Mouse (Mus musculus): ENCODE measurements around the gene Ctnna2. TPM values are rescaled to one million over a fixed set of nuclear protein-coding genes. Genes with fewer than 3 reads are reported as not detected.

The Ctnna2 gene
- total RNA-seq, 2 experiments from 2014 or later, result 0.66 to 0.72 TPM

DNA sequence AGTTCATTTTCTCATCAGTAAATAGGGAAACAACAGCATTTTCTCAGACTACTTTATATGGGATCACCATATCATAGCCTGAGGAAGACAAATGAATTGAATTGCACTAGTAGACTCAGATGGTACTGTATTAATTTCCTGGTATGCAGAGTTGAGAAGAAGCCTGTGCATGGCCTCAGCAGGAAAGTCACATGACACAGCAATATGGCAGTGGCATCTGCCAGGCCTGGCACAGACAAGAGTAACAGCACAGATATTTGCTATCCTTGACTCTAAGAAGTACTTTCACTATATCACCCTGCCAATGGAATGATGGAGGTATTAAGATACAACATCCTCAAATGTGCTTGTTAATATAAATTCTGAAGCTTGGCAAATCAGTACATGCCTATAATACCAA, 553.8 kb downstream of the Ctnna2 start:
- DNase-seq, result no peak

DNA sequence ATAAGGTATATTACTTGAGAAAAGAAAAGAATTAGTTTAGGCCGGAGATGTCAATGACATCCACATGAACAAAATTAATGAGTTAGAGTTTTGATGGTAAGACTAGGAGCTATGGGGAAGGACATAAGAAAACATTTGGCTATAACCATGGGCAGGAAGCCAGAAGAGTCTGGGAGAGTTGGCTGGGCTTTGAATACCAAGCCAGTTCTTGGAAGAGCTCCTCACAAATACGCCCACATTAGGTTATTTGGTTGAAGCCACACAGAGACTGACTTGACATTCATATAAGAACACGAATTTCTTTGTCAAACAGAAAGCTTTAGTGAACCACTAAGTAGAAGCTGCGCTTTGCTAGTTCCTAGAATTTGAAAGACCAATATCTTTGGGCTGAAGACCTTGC, 554.7 kb downstream of the Ctnna2 start:
- DNase-seq, result no peak

DNA sequence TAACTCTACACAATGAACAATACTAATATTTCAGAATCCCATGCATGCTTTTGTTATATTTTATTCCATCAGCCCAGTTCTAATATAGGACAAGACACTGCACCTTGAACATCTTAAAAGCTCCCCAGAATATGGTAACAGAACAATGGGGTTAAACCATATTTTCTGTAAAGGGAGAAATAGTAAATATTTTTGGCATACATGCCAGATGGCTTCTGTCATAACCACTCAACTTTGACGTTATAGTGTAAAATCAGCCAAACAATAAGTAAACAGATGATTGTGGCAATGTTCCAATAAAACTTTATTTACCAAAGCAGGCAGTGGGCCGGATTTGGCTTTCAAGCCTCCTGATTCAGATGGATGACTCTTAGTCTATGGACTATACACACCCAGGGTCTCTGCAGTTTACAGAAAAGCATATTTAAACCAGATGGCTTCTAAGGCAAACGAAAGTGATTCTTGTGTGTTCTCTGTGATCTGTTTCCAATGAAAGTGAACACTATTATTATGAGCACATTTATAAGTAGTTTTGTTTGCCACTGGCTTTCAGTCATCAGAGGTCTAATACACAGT, 557.8 kb downstream of the Ctnna2 start:
- DNase-seq, result no peak

- no peak for DNase-seq
These were observed 562.5 kb downstream of the Ctnna2 start for GRCm38 (mm10) chr6:77416999-77417398.

GRCm38 (mm10) chr6:77413530-77413929, 566.0 kb downstream of the Ctnna2 start:
- no peak for DNase-seq

GRCm38 (mm10) chr6:77408481-77408880, 571.0 kb downstream of the Ctnna2 start:
- no peak for DNase-seq

DNA sequence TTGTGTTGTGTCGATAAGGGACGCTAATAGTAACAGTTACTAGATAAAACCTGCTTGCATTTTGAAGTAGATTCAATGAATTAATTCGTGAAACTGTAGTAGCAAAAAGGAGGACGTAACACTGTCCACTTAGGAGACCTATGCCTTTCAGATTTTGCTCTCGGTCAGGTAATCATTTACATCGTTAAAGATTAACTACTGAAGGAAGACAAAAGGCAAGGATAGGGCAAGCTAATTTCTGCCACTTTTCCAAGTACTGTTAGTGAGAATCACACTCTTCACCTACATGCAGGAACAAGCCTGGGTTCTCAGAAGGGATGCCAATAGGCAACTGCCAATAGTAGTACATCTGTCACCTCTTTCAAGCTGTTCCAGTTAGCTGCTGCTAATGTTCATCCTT, 578.7 kb downstream of the Ctnna2 start:
- no peak for DNase-seq

- no peak for DNase-seq
These were observed 587.8 kb downstream of the Ctnna2 start for GRCm38 (mm10) chr6:77391663-77392062.

- no peak for DNase-seq
These were observed 598.2 kb downstream of the Ctnna2 start for GRCm38 (mm10) chr6:77381309-77381708.

DNA sequence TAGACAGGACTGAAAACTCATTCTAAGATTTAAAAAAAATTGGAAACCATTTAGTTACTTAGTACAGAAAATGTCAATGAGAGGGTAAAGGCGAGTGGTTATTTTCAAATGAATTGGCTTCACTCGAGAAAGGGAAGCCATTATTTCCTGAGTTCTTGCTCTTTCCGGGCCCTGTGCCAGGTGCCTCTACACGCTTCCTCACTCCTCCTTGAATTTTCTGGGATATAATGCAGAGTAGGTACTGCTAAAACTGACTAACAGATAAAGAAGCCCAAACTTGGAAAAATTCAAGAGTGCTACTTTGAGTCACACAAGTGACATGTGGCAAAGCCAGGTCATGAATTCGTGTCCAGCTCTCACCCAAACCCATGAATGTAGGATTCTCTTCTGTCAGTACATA, 606.4 kb downstream of the Ctnna2 start:
- no peak for DNase-seq

DNA sequence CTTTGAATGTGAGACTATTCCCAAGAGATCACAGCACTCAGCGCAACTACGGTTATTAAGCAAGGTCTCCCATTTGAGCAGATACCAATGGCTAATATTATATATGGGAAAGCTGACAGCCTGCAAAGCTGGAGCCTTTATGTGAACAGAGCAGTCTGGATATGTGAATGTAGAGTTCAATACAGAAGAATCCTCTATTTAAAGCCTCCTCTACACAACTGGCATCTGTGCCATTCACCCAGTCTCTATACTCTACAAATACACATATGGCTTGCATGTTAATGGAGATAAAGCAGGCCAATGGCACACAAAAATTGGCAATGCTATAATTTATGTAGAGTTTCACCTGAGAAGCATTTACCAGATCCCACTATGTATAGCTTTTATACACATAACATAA, 608.4 kb downstream of the Ctnna2 start:
- no peak for DNase-seq

GRCm38 (mm10) chr6:77358471-77358837, 621.0 kb downstream of the Ctnna2 start:
- DNase-seq, result no peak

DNA sequence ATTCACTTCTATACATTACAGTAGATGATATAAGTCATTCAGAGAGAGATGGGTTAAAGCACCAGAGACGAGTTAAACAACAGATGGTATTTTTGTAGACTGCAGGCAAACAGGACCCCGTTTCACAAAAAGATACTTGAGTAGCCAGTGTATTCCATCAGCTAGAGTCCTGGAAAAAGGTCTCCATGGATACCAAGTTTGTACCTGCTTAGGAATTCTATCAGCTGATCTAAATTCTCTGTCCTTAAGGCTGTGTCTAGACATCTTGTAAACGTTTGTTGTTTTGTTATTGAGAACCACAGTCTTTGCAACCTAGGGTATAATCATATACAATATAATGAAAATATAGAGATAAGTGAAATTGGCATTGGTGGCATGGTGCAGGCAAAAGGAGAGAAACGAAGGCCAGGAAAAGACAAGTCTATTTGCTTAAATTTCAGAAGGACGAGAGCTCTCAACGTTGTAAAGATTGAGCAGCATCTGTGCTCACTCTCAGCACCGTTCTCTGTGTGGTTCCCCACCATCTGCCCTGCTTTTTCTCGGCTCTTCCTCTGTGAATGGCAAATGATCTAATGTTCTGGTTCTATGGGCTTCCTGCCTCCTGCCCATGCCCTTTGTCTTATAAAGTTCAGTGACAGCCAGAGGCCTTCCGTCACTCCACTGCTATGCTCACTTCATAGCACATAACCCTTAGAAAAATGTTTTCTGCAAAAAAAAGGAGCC, 621.6 kb downstream of the Ctnna2 start:
- DNase-seq, result no peak

GRCm38 (mm10) chr6:77354826-77355225, 624.7 kb downstream of the Ctnna2 start:
- DNase-seq, result no peak

GRCm38 (mm10) chr6:77343781-77344180, 635.7 kb downstream of the Ctnna2 start:
- no peak for DNase-seq

DNA sequence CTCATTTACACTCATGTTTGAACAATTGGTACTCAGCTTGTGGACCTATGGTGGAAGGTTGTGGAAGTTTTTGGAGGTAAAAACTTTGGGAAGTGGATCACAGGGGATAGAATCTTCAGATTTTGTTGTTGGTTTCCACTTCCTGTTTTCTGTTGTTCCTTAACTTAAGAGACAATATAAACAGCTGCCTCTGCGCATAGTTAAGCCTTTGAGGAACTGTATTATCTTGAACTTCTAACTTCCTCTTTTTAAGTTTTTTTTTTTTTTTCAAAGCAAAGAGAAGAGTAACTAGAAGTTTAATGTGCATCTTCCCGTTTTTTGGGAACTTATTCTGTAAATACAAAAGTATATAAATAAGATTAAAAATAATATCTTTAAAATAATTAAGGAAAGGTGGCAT, 644.0 kb downstream of the Ctnna2 start:
- no peak for DNase-seq

- DNase-seq, result no peak
These were observed 654.8 kb downstream of the Ctnna2 start for GRCm38 (mm10) chr6:77324748-77325147.

DNA sequence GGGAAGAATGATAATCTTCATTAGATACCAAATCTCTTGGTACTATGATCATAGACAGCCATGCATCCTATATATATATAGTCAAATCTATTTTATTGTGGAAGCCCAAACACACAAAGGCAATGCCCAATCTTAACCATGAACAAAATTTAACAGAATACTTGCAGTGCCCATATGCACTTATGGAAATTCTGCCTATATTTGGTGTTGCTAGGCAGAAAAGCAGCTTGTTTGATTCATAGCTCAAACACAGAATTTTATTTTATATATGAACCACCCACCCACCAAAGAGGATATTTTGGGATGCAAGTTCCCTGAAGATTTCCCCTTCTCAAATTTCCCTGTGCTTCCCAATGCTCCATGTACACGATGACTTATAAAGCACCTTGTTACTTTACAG, 655.2 kb downstream of the Ctnna2 start:
- no peak for DNase-seq

DNA sequence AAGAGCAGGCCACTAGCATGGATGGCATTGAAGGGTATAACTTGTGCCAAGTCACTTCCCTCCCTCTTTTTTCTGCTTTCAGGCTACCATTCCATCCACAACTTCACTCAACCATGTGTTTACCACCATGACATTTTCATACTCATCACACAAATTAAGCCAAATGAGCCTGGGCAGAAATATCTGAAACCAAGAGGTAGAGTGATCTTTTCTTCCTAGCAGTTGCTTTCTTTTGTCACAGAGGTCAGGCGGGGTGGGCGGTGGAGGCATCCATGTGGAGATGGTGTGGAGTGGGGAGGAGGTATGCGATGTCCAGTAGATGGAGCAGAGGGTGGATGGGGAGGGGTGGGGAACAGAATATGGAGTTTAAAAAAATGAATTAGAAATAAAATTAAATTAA, 672.7 kb downstream of the Ctnna2 start:
- no peak for DNase-seq

DNA sequence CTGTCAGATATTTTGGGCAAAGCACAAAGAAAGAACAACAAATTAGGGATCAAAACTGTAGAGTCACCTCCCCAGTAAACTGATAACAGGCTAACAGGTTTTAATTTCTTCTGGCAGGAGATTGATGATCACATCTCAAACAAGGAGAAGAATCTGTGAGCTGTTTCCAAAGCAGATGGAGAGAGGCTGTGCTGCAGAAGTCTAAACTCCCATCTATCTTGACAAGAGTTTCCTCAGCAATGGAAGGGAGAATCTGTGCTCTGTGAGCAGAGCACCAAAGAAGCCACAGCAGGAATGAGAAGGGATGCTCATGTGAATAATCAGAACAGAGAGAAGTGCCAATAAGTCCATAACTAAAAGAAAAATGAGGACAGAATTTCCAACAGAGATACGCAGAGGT, 678.2 kb downstream of the Ctnna2 start:
- DNase-seq, result no peak

GRCm38 (mm10) chr6:77291415-77291814, 688.1 kb downstream of the Ctnna2 start:
- DNase-seq, result no peak

DNA sequence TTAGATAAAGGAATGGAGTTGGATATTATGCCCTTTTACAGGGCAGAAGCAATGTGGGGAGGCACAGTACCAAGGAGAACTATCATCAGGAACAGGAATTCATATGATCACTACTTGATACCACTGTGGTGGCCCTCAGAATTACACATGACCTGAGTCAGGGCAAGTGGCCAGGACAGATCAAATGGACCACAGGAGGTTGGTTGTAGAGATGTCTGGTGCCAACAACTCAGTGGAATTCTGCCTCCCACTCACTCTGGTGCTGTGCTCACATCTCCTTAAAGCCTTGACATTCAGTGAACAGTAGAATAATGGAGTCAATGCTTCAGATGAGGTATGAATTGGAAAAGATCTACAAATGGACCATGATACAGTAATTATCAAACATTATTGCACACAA, 691.1 kb downstream of the Ctnna2 start:
- DNase-seq, result no peak

GRCm38 (mm10) chr6:77286317-77286716, 693.2 kb downstream of the Ctnna2 start:
- DNase-seq, result no peak

DNA sequence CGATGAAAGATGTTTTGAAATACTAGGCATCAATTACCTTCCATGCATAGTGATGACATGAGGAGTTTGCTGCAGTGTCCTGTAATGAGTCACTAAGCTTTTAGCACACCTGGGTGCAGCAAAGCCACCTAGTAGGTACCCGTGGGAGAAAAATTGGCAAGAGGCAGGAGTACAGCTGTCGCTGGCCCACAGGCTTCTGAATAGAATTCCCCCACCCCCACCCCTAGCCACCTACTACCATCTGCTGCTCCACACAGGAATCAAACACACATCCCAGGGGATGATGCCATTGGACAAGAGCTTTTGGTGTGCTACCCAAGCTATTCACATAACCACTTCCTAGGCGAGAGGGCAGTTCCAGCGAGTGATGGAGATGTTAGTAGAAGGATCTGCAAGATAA, 700.7 kb downstream of the Ctnna2 start:
- no peak for DNase-seq

GRCm38 (mm10) chr6:77265163-77265562, 714.3 kb downstream of the Ctnna2 start:
- DNase-seq, result no peak

All from gastrocnemius, postnatal 10 days (tissue).